Mouse (Mus musculus) forebrain, embryonic 11.5 days (tissue): Measurements from ENCODE around the gene Ccndbp1. TPM values are rescaled to one million over a fixed set of nuclear protein-coding genes. Genes with fewer than 3 reads are reported as not detected.
"Not testable (repeated sequence)": the region's sequence is repeated elsewhere in the genome, so short reads cannot be mapped to it uniquely, and the experiment has no call there.

Experiments used
- ATAC-seq: fragments of 200-750 bp; cut with Nextera tagmentation; replicated peaks from 2 replicates; pipeline ENCODE4 v1.8.0; 2017; ENCODE audit warnings: moderate TSS enrichment; ENCODE audit not compliant: low FRiP score
- DNase-seq: peaks from one replicate; pipeline ENCODE4 v3.0.0-alpha.2; 2017; ENCODE audit warnings: low spot score
- H3K27ac ChIP-seq: fragments of 300-500 bp; sonication (generic); 2 replicates; pipeline ENCODE4 v1.5.1; 2014; ENCODE audit warnings: low read depth, low read length
- H3K27me3 ChIP-seq: fragments of 300-500 bp; sonication (generic); 2 replicates; pipeline ENCODE4 v1.6.1; 2014; ENCODE audit warnings: mild to moderate bottlenecking, low read length, mixed read lengths; ENCODE audit not compliant: control insufficient read depth, insufficient read depth
- H3K36me3 ChIP-seq: fragments of 300-500 bp; sonication (generic); 2 replicates; pipeline ENCODE4 v1.6.1; 2014; ENCODE audit warnings: mild to moderate bottlenecking, low read length, moderate library complexity, mixed read lengths; ENCODE audit not compliant: control insufficient read depth, insufficient read depth
- H3K4me1 ChIP-seq: fragments of 300-500 bp; sonication (generic); replicated peaks from 2 replicates; pipeline ENCODE4 v1.6.1; 2014; ENCODE audit warnings: low read length, mixed read lengths; ENCODE audit not compliant: control insufficient read depth, insufficient read depth
- H3K4me2 ChIP-seq: fragments of 300-500 bp; sonication (generic); 2 replicates; pipeline ENCODE4 v1.6.1; 2014; ENCODE audit warnings: low read depth, mild to moderate bottlenecking, low read length, moderate library complexity, mixed read lengths; ENCODE audit not compliant: severe bottlenecking
- H3K4me3 ChIP-seq: fragments of 300-500 bp; sonication (generic); 2 replicates; pipeline ENCODE4 v1.5.1; 2014; ENCODE audit warnings: low read depth, low read length
- H3K9ac ChIP-seq: fragments of 300-500 bp; sonication (generic); 2 replicates; pipeline ENCODE4 v1.6.1; 2014; ENCODE audit warnings: low read length
- H3K9me3 ChIP-seq: fragments of 300-500 bp; sonication (generic); 2 replicates; pipeline ENCODE4 v1.6.1; 2016; ENCODE audit warnings: low read length, mixed read lengths; ENCODE audit not compliant: control insufficient read depth
- WGBS: fragments of 180-500 bp; shearing (Covaris S2); extraction: QIAGEN DNeasy Blood & Tissue Kit; methylation state at CpG from one replicate; pipeline ENCODE4 v1.1.7; 2014; 5-methylcytosine and 5-hydroxymethylcytosine counted together
- polyA plus RNA-seq: library from polyadenylated mRNA; unstranded; fragments of >200 nt; fragmentation: Nextera tagmentation; extraction: Ambion mirVana; gene quantifications from 2 replicates; pipeline ENCODE4 v1.2.1, GENCODE M21; 2014

Gene Ccndbp1
- polyA plus RNA-seq, 1 experiment from 2014 or later: 43.3 TPM

GRCm38 (mm10) chr2:120980861-120981260 lies 27.3 kb upstream of the Ccndbp1 start:
- Histone ChIP-seq H3K4me1 (no peaks in the 10 kb centered on the region), H3K4me3 (no peak overlapping the region), H3K27me3 (no peaks in the 10 kb centered on the region), H3K27ac (no peak overlapping the region), H3K9me3 (no peaks in the 10 kb centered on the region), H3K36me3 (no peaks in the 10 kb centered on the region), H3K9ac (no peak overlapping the region), H3K4me2 (no peak overlapping the region)
- no peak for ATAC-seq
- DNase-seq: no peak
- 81% methylated on average over 2 of the region's 2 CpGs for WGBS

GRCm38 (mm10) chr2:120983611-120984010 lies 24.6 kb upstream of the Ccndbp1 start:
- ATAC-seq: no peak
- WGBS: 7% methylated on average over 2 of the region's 2 CpGs
- Histone ChIP-seq H3K27me3 (no peaks in the 10 kb centered on the region), H3K9ac (no peak overlapping the region), H3K36me3 (no peaks in the 10 kb centered on the region), H3K4me1 (no peaks in the 10 kb centered on the region), H3K9me3 (no peaks in the 10 kb centered on the region), H3K4me3 (no peak overlapping the region), H3K4me2 (no peak overlapping the region), H3K27ac (no peak overlapping the region)
- DNase-seq: no peak

- Histone ChIP-seq H3K4me2 (no peak overlapping the region), H3K4me3 (no peak overlapping the region), H3K27me3 (no peaks in the 10 kb centered on the region), H3K9me3 (no peaks in the 10 kb centered on the region), H3K36me3 (no peaks in the 10 kb centered on the region), H3K9ac (no peak overlapping the region), H3K27ac (no peak overlapping the region), H3K4me1 (no peaks in the 10 kb centered on the region)
- 97% methylated on average over 1 of the region's 1 CpGs for WGBS
- ATAC-seq: no peak
- no peak for DNase-seq
Observed at GRCm38 (mm10) chr2:120985241-120985640, 23.0 kb upstream of the Ccndbp1 start.

GRCm38 (mm10) chr2:120991196-120991595 lies 17.0 kb upstream of the Ccndbp1 start:
- ATAC-seq (no peak), DNase-seq (no peak)
- Histone ChIP-seq H3K9ac (no peak overlapping the region), H3K9me3 (no peaks in the 10 kb centered on the region), H3K36me3 (no peaks in the 10 kb centered on the region), H3K4me1 (no peaks in the 10 kb centered on the region), H3K4me3 (no peak overlapping the region), H3K27me3 (no peaks in the 10 kb centered on the region), H3K27ac (no peak overlapping the region), H3K4me2 (no peak overlapping the region)
- 75% methylated on average over 4 of the region's 4 CpGs for WGBS

- DNase-seq, H3K36me3 ChIP-seq, H3K9me3 ChIP-seq, H3K4me2 ChIP-seq, H3K27me3 ChIP-seq, H3K4me3 ChIP-seq, H3K4me1 ChIP-seq, H3K9ac ChIP-seq, H3K27ac ChIP-seq, ATAC-seq: not testable (repeated sequence)
- 64% methylated on average over 1 of the region's 1 CpGs for whole genome bisulfite sequencing
Observed at GRCm38 (mm10) chr2:120996607-120997006, 11.6 kb upstream of the Ccndbp1 start.

- H3K9me3 ChIP-seq: no peaks in the 10 kb centered on the region
- H3K27ac ChIP-seq: no peak overlapping the region
- DNase-seq (no peak), ATAC-seq (no peak)
- H3K9ac ChIP-seq: no peak overlapping the region
- H3K4me2 ChIP-seq: no peak overlapping the region
- no peaks in the 10 kb centered on the region for H3K36me3 ChIP-seq
- no peaks in the 10 kb centered on the region for H3K4me1 ChIP-seq
- WGBS: 92% methylated on average over 8 of the region's 8 CpGs
- H3K4me3 ChIP-seq: no peak overlapping the region
- no peaks in the 10 kb centered on the region for H3K27me3 ChIP-seq
Observed at GRCm38 (mm10) chr2:120998863-120999262, 9.3 kb upstream of the Ccndbp1 start.

- Histone ChIP-seq H3K4me2 (no peak overlapping the region), H3K27me3 (no peaks in the 10 kb centered on the region), H3K27ac (no peak overlapping the region), H3K9ac (no peak overlapping the region), H3K9me3 (no peaks in the 10 kb centered on the region), H3K4me1 (no peaks in the 10 kb centered on the region), H3K36me3 (no peaks in the 10 kb centered on the region), H3K4me3 (no peak overlapping the region)
- no peak for ATAC-seq
- no peak for DNase-seq
- WGBS: 75% methylated on average over 2 of the region's 2 CpGs
Observed at GRCm38 (mm10) chr2:121003586-121003985, 4.6 kb upstream of the Ccndbp1 start.

- Histone ChIP-seq H3K9ac (no peak overlapping the region), H3K27ac (no peak overlapping the region), H3K4me1 (peaks cover 2% of the 10 kb centered on the region; the same call in 1 of the 2 replicates), H3K4me2 (no peak overlapping the region), H3K4me3 (no peak overlapping the region), H3K27me3 (no peaks in the 10 kb centered on the region), H3K36me3 (no peaks in the 10 kb centered on the region), H3K9me3 (no peaks in the 10 kb centered on the region)
- WGBS: 84% methylated on average over 7 of the region's 7 CpGs
- DNase-seq: no peak
- ATAC-seq: no peak
Observed at GRCm38 (mm10) chr2:121004018-121004811, 4.0 kb upstream of the Ccndbp1 start.

- Histone ChIP-seq H3K27ac (no peak overlapping the region), H3K36me3 (no peaks in the 10 kb centered on the region), H3K9me3 (no peaks in the 10 kb centered on the region), H3K4me1 (peaks cover 2% of the 10 kb centered on the region; the same call in 1 of the 2 replicates), H3K4me3 (no peak overlapping the region), H3K4me2 (no peak overlapping the region), H3K9ac (no peak overlapping the region), H3K27me3 (no peaks in the 10 kb centered on the region)
- DNase-seq (no peak), ATAC-seq (no peak)
- WGBS: 93% methylated on average over 1 of the region's 1 CpGs
Observed at GRCm38 (mm10) chr2:121006986-121007385, 1.2 kb upstream of the Ccndbp1 start.
